Mouse (Mus musculus) liver, embryonic 14.5 days (tissue): ENCODE measurements around the gene Fpr-rs7. TPM values are rescaled to one million over a fixed set of nuclear protein-coding genes. Genes with fewer than 3 reads are reported as not detected.

Experiments used
- ATAC-seq: fragments of 200-750 bp; cut with Nextera tagmentation; 2 replicates; pipeline ENCODE4 v1.8.0; 2017; ENCODE audit warnings: moderate number of reproducible peaks, mild to moderate bottlenecking, moderate library complexity; ENCODE audit not compliant: insufficient read depth
- DNase-seq, 3 experiments: peaks; one replicate each; pipeline ENCODE4 v3.0.0-alpha.2; 2012 to 2013; ENCODE audit warnings: low read depth in 3 of 3, low spot score in 3 of 3
- H3K27ac ChIP-seq: fragments of 300-500 bp; sonication (generic); 2 replicates; pipeline ENCODE4 v1.5.1; 2014; ENCODE audit warnings: moderate library complexity, mild to moderate bottlenecking, control low read depth, inconsistent platforms
- H3K27me3 ChIP-seq: fragments of 300-500 bp; sonication (generic); 2 replicates; pipeline ENCODE4 v1.6.1; 2014; ENCODE audit warnings: mild to moderate bottlenecking, low read length, moderate library complexity; ENCODE audit not compliant: control insufficient read depth, insufficient read depth
- H3K36me3 ChIP-seq: fragments of 300-500 bp; sonication (generic); replicated peaks from 2 replicates; pipeline ENCODE4 v1.6.1; 2014; ENCODE audit warnings: low read depth; ENCODE audit not compliant: control insufficient read depth, insufficient read depth
- H3K4me1 ChIP-seq, 2 experiments: fragments of 200-500 bp in 1 of 2; fragments of 300-500 bp in 1 of 2; sonication (generic) in 1 of 2; replicated peaks; 2 replicates each; pipeline ENCODE4 v1.6.1; 2012 to 2014; ENCODE audit warnings: antibody characterized with exemption in 1 of 2, inconsistent platforms in 1 of 2, low read length in 1 of 2; ENCODE audit not compliant: control insufficient read depth in 2 of 2, insufficient read depth in 2 of 2
- H3K4me2 ChIP-seq: fragments of 300-500 bp; sonication (generic); 2 replicates; pipeline ENCODE4 v1.6.1; 2014; ENCODE audit warnings: low read depth, mild to moderate bottlenecking, control low read depth, moderate library complexity
- H3K4me3 ChIP-seq, 2 experiments: fragments of 200-500 bp in 1 of 2; fragments of 300-500 bp in 1 of 2; sonication (generic) in 1 of 2; 2 replicates each; pipeline ENCODE4 v1.5.1; 2012 to 2014; ENCODE audit warnings: low read depth in 2 of 2, low read length in 2 of 2, mild to moderate bottlenecking in 2 of 2, control low read depth in 1 of 2, inconsistent platforms in 1 of 2, moderate library complexity in 1 of 2; ENCODE audit not compliant: insufficient read depth in 1 of 2
- H3K9ac ChIP-seq: fragments of 300-500 bp; sonication (generic); replicated peaks from 2 replicates; pipeline ENCODE4 v1.6.1; 2014; ENCODE audit warnings: mild to moderate bottlenecking, control low read depth, moderate library complexity
- H3K9me3 ChIP-seq: fragments of 300-500 bp; sonication (generic); 2 replicates; pipeline ENCODE4 v1.6.1; 2016; ENCODE audit warnings: low read length, mixed read lengths; ENCODE audit not compliant: control insufficient read depth
- CTCF ChIP-seq: IDR thresholded peaks from 2 replicates; pipeline ENCODE4 v1.5.1; 2016; ENCODE audit warnings: antibody characterized with exemption, low read depth, control low read depth
- EP300 ChIP-seq: IDR thresholded peaks from 2 replicates; pipeline ENCODE4 v1.6.1; 2016; ENCODE audit warnings: antibody characterized with exemption, low read depth
- WGBS: fragments of 180-500 bp; shearing (Covaris S2); extraction: QIAGEN DNeasy Blood & Tissue Kit; methylation state at CpG from one replicate; pipeline ENCODE4 v1.1.7; 2014; ENCODE audit not compliant: insufficient replicate concordance; 5-methylcytosine and 5-hydroxymethylcytosine counted together
- polyA plus RNA-seq, 2 experiments: library from polyadenylated mRNA; depleted of rRNA in 1 of 2; stranded (reverse) in 1 of 2; unstranded in 1 of 2; fragments of >200 nt; fragmentation: Nextera tagmentation in 1 of 2; extraction: Ambion mirVana in 1 of 2; gene quantifications; 2 replicates each; pipeline versions ENCODE4 v1.2.1 to v1.2.3; 2012 to 2014

Fpr-rs7 gene
- polyA plus RNA-seq (2012; rRNA removed) (not detected in 2 replicates), polyA plus RNA-seq (2014; fragmentation: Nextera tagmentation; extraction: Ambion mirVana) (not detected in 2 replicates)

- no peak for DNase-seq
- H3K36me3 ChIP-seq = no peaks in the 10 kb centered on the region
- no peak within 1 kb of the TSS for H3K9ac ChIP-seq
- no peak within 1 kb of the TSS for H3K4me2 ChIP-seq
- no peaks in the 10 kb centered on the region for H3K27me3 ChIP-seq
- no peak within 1 kb of the TSS for H3K27ac ChIP-seq
- H3K4me1 ChIP-seq = no peaks in the 10 kb centered on the region
- no peaks in the 10 kb centered on the region for H3K9me3 ChIP-seq
- no peak within 1 kb of the TSS for H3K4me3 ChIP-seq
- ATAC-seq = no peak
- TF ChIP-seq CTCF = no peak
Measured at GRCm38 (mm10) chr17:20114126-20114525, at the start of gene Fpr-rs7. Gene Fpr-rs7 (minus strand): TSS chr17:20114226.

DNA sequence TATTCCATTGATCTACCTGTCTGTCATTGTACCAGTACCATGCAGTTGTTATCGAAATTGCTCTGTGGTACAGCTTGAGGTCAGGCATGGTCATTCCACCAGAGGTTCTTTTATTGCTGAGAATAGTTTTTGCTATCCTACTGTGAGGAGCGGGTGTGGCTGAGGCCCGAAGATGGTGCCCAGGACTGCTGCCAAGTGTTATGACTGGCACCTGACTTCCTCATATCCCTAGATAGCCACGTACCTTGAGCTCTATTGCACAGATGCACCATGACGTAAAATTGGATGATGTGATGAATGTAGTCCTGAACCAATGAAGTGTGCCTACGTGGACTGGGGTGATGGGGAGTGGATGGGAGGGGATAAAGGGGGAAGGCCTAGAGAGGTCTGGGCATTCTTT lies 39.9 kb downstream of the Fpr-rs7 start:
- 57% methylated on average over 6 of the region's 6 CpGs for WGBS
- TF ChIP-seq EP300 (no peak), CTCF (no peak)

GRCm38 (mm10) chr17:20071656-20072396 lies 42.2 kb downstream of the Fpr-rs7 start:
- H3K9me3 ChIP-seq = no peaks in the 10 kb centered on the region
- 69% methylated on average over 4 of the region's 4 CpGs for WGBS
- H3K27me3 ChIP-seq = no peaks in the 10 kb centered on the region
- H3K4me3 ChIP-seq = no peak overlapping the region
- no peak for DNase-seq
- H3K4me2 ChIP-seq = no peak overlapping the region
- no peak overlapping the region for H3K27ac ChIP-seq
- TF ChIP-seq EP300 (no peak), CTCF (no peak)
- ATAC-seq = no peak
- H3K4me1 ChIP-seq = no peaks in the 10 kb centered on the region
- H3K36me3 ChIP-seq = no peaks in the 10 kb centered on the region
- no peak overlapping the region for H3K9ac ChIP-seq

More for the DNA sequence above, 39.9 kb downstream of the Fpr-rs7 start:
- H3K9me3 ChIP-seq = no peaks in the 10 kb centered on the region
- no peak overlapping the region for H3K9ac ChIP-seq
- no peak overlapping the region for H3K4me3 ChIP-seq
- no peak overlapping the region for H3K4me2 ChIP-seq
- no peaks in the 10 kb centered on the region for H3K27me3 ChIP-seq
- no peaks in the 10 kb centered on the region for H3K36me3 ChIP-seq
- no peaks in the 10 kb centered on the region for H3K4me1 ChIP-seq
- H3K27ac ChIP-seq = no peak overlapping the region
- ATAC-seq (no peak), DNase-seq (no peak)

Other genes with a start within 250 kb of the Fpr-rs7 start
- not detected in 2 replicates for gene Vmn2r104, start 65.9 kb downstream of the Fpr-rs7 start, polyA plus RNA-seq (2012; rRNA removed)
- not detected in 2 replicates for gene Vmn2r104, start 65.9 kb downstream of the Fpr-rs7 start, polyA plus RNA-seq (2014; fragmentation: Nextera tagmentation; extraction: Ambion mirVana)
- not detected in 2 replicates for gene Fpr-rs6, start 68.9 kb upstream of the Fpr-rs7 start, polyA plus RNA-seq (2012; rRNA removed)
- not detected in 2 replicates for gene Fpr-rs6, start 68.9 kb upstream of the Fpr-rs7 start, polyA plus RNA-seq (2014; fragmentation: Nextera tagmentation; extraction: Ambion mirVana)
- not detected in 2 replicates for gene Vmn2r105, start 120.8 kb upstream of the Fpr-rs7 start, polyA plus RNA-seq (2012; rRNA removed)
- not detected in 2 replicates for gene Vmn2r105, start 120.8 kb upstream of the Fpr-rs7 start, polyA plus RNA-seq (2014; fragmentation: Nextera tagmentation; extraction: Ambion mirVana)
- not detected in 2 replicates for gene Vmn2r106, start 171.3 kb upstream of the Fpr-rs7 start, polyA plus RNA-seq (2012; rRNA removed)
- not detected in 2 replicates for gene Vmn2r106, start 171.3 kb upstream of the Fpr-rs7 start, polyA plus RNA-seq (2014; fragmentation: Nextera tagmentation; extraction: Ambion mirVana)
- gene Vmn2r107, start 231.0 kb upstream of the Fpr-rs7 start, polyA plus RNA-seq (2012; rRNA removed) = not detected in 2 replicates
- gene Vmn2r107, start 231.0 kb upstream of the Fpr-rs7 start, polyA plus RNA-seq (2014; fragmentation: Nextera tagmentation; extraction: Ambion mirVana) = not detected in 2 replicates